Mouse (Mus musculus) lung, postnatal 0 days (tissue): ENCODE results near the gene Ppp1r21. TPM values are rescaled to one million over a fixed set of nuclear protein-coding genes. Genes with fewer than 3 reads are reported as not detected.

ENCODE experiments used
- ATAC-seq: fragments of 200-750 bp; cut with Nextera tagmentation; 2 replicates; pipeline ENCODE4 v1.8.0; 2017; ENCODE audit warnings: moderate library complexity
- DNase-seq: peaks from one replicate; pipeline ENCODE4 v3.0.0-alpha.2; 2016; ENCODE audit warnings: low spot score
- H3K27ac ChIP-seq: fragments of 300-500 bp; sonication (generic); 2 replicates; pipeline ENCODE4 v1.5.1; 2014; ENCODE audit warnings: antibody characterized with exemption, mild to moderate bottlenecking, low read length, mixed read lengths
- H3K27me3 ChIP-seq: fragments of 300-500 bp; sonication (generic); replicated peaks from 2 replicates; pipeline ENCODE4 v1.6.1; 2014; ENCODE audit warnings: low read length, mixed read lengths; ENCODE audit not compliant: insufficient read depth
- H3K36me3 ChIP-seq: fragments of 300-500 bp; sonication (generic); 2 replicates; pipeline ENCODE4 v1.6.1; 2014; ENCODE audit warnings: low read length, mixed read lengths; ENCODE audit not compliant: insufficient read depth
- H3K4me1 ChIP-seq: fragments of 300-500 bp; sonication (generic); 2 replicates; pipeline ENCODE4 v1.6.1; 2014; ENCODE audit warnings: antibody characterized with exemption, low read depth, low read length, mixed read lengths; ENCODE audit not compliant: insufficient read depth
- H3K4me2 ChIP-seq: fragments of 300-500 bp; sonication (generic); replicated peaks from 2 replicates; pipeline ENCODE4 v1.6.1; 2014; ENCODE audit warnings: low read depth, mild to moderate bottlenecking, low read length, moderate library complexity, mixed read lengths
- H3K4me3 ChIP-seq: fragments of 300-500 bp; sonication (generic); 2 replicates; pipeline ENCODE4 v1.5.1; 2014; ENCODE audit warnings: low read depth, low read length
- H3K9ac ChIP-seq: fragments of 300-500 bp; sonication (generic); replicated peaks from 2 replicates; pipeline ENCODE4 v1.6.1; 2014; ENCODE audit warnings: low read depth, mild to moderate bottlenecking
- H3K9me3 ChIP-seq: fragments of 300-500 bp; sonication (generic); 2 replicates; pipeline ENCODE4 v1.6.1; 2016; ENCODE audit warnings: low read length, mixed read lengths
- CTCF ChIP-seq: IDR thresholded peaks from 2 replicates; pipeline ENCODE4 v1.5.1; 2016; ENCODE audit warnings: antibody characterized with exemption, mild to moderate bottlenecking
- EP300 ChIP-seq: IDR thresholded peaks from 2 replicates; pipeline ENCODE4 v1.6.1; 2016; ENCODE audit warnings: antibody characterized with exemption, mild to moderate bottlenecking, control low read depth
- WGBS: fragments of 180-500 bp; shearing (Covaris S2); extraction: QIAGEN DNeasy Blood & Tissue Kit; methylation state at CpG from one replicate; pipeline ENCODE4 v1.1.7; 2014; 5-methylcytosine and 5-hydroxymethylcytosine counted together
- polyA plus RNA-seq: library from polyadenylated mRNA; unstranded; fragments of >200 nt; fragmentation: Nextera tagmentation; extraction: Ambion mirVana; gene quantifications from 2 replicates; pipeline ENCODE4 v1.2.1, GENCODE M21; 2015

The Ppp1r21 gene
- polyA plus RNA-seq, 1 experiment from 2014 or later, result 18.6 TPM

DNA sequence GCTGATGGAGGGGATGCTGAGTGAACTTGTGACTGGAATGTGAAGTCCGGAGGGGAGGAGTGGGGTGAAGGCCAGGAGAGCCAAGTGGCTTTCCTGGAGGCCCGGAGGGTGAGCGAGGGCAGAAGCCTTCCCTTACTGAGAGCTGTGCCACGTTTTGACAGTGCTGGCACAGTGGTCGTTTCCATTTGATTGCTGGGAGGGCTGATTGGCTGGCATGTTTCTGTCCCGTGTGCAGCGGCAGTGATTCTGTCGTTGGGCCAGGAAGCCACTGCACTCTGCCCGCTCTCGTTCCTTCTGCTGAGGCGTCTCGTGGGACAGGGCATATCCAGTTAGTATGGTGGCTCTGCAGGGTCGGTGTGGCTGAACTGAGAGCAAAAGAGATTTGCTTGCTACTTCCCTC, 26.3 kb downstream of the Ppp1r21 start:
- H3K36me3 ChIP-seq, result 0 out of 2 replicates have a peak, but pooled peaks cover 3% of the 10 kb centered on the region
- H3K27ac ChIP-seq, result no peak overlapping the region
- 72% methylated on average over 13 of the region's 13 CpGs for WGBS
- no peak overlapping the region; the same call in 1 of the 2 replicates for H3K9ac ChIP-seq
- no peak for DNase-seq
- no peak overlapping the region for H3K4me2 ChIP-seq
- no peak for ATAC-seq
- no peaks in the 10 kb centered on the region for H3K9me3 ChIP-seq
- TF ChIP-seq CTCF, result no peak
- no peak for TF ChIP-seq EP300
- no peaks in the 10 kb centered on the region for H3K4me1 ChIP-seq
- H3K27me3 ChIP-seq, result no peaks in the 10 kb centered on the region
- no peak overlapping the region for H3K4me3 ChIP-seq

GRCm38 (mm10) chr17:88556688-88557087, 26.8 kb downstream of the Ppp1r21 start:
- ATAC-seq, result no peak
- H3K27ac ChIP-seq, result no peak overlapping the region
- TF ChIP-seq EP300 (no peak), CTCF (peak; percentile 22; the same call in 1 of the 2 replicates)
- no peaks in the 10 kb centered on the region for H3K4me1 ChIP-seq
- no peaks in the 10 kb centered on the region for H3K27me3 ChIP-seq
- H3K9me3 ChIP-seq, result no peaks in the 10 kb centered on the region
- no peak overlapping the region for H3K4me3 ChIP-seq
- H3K9ac ChIP-seq, result no peak overlapping the region
- DNase-seq, result no peak
- H3K4me2 ChIP-seq, result no peak overlapping the region
- WGBS, result 83% methylated on average over 4 of the region's 4 CpGs
- 0 out of 2 replicates have a peak, but pooled peaks cover 5% of the 10 kb centered on the region for H3K36me3 ChIP-seq

DNA sequence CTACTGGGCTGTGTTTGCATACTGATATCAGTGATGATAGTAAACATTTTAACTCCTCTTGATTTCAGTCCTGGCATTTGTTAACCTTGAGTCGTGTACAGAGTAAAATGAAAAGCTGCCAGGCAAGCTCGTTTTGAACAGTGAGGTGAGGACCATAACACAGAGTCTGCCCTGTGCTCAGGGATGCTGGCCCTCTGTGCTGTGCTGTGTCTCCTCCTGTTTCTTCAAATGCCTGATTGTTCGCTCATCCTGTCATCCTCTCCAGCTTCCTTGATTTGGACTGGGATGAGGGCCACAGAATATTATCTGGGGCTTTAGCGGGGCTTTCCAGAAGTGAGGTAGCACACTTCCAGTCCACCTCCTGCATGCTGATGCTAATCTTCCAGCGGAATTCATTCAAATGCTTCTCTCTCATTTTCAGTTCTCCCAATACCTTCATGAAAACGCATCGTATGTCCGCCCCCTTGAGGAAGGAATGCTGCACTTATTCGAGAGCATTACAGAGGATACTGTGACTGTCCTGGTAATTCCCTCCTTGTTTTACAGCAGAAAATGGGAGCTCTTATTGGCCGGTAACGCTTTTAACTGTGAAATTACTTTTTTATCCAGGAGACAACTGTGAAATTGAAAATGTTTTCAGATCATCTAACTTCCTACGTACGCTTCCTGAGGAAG, 28.4 kb downstream of the Ppp1r21 start:
- ATAC-seq, result peak; percentile 75
- H3K27me3 ChIP-seq, result no peaks in the 10 kb centered on the region

DNA sequence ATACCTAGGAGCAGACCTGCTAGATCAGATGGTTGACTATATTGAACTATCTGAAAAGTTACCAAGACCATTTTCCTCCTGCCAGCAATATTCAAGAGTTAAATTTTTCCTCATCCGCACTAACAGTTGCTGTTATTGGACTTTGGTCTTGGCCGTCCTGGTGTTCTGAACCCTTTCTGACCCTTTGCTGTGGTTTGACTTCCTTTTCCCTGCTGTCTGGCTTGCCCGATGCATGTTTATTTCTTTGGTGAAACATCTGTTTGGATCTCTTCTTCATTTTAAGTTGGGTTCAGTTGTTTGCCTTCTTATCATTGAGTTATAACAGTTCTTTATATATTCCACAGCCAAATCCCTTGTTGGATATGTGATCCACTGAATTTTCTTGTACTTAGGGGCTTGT, 33.7 kb downstream of the Ppp1r21 start:
- Histone ChIP-seq H3K4me1 (no peaks in the 10 kb centered on the region), H3K27ac (no peak overlapping the region), H3K4me3 (no peak overlapping the region), H3K9me3 (no peaks in the 10 kb centered on the region), H3K36me3 (peaks cover 14% of the 10 kb centered on the region; the same call in 1 of the 2 replicates), H3K27me3 (no peaks in the 10 kb centered on the region), H3K4me2 (no peak overlapping the region), H3K9ac (no peak overlapping the region)
- peak; percentile 40 for DNase-seq
- no peak for TF ChIP-seq CTCF
- no peak for ATAC-seq
- WGBS, result 60% methylated on average over 3 of the region's 3 CpGs

More for the DNA sequence above, 28.4 kb downstream of the Ppp1r21 start:
- no peaks in the 10 kb centered on the region for H3K4me1 ChIP-seq
- H3K9me3 ChIP-seq, result no peaks in the 10 kb centered on the region
- no peak overlapping the region for H3K9ac ChIP-seq
- WGBS, result 27% methylated on average over 13 of the region's 13 CpGs
- TF ChIP-seq CTCF (peak; percentile 94), EP300 (no peak)
- DNase-seq, result peak; percentile 74
- no peak overlapping the region for H3K4me2 ChIP-seq
- H3K4me3 ChIP-seq, result no peak overlapping the region
- no peak overlapping the region for H3K27ac ChIP-seq
- peaks cover 10% of the 10 kb centered on the region; the same call in 1 of the 2 replicates for H3K36me3 ChIP-seq

GRCm38 (mm10) chr17:88569807-88570540, 40.1 kb downstream of the Ppp1r21 start:
- TF ChIP-seq CTCF (no peak), EP300 (no peak)
- ATAC-seq (no peak), DNase-seq (no peak)
- Histone ChIP-seq H3K4me2 (no peak overlapping the region), H3K27ac (no peak overlapping the region), H3K9ac (no peak overlapping the region), H3K4me1 (no peaks in the 10 kb centered on the region), H3K4me3 (no peak overlapping the region), H3K9me3 (no peaks in the 10 kb centered on the region), H3K27me3 (no peaks in the 10 kb centered on the region), H3K36me3 (peaks cover 8% of the 10 kb centered on the region)
- 89% methylated on average over 10 of the region's 10 CpGs for WGBS

DNA sequence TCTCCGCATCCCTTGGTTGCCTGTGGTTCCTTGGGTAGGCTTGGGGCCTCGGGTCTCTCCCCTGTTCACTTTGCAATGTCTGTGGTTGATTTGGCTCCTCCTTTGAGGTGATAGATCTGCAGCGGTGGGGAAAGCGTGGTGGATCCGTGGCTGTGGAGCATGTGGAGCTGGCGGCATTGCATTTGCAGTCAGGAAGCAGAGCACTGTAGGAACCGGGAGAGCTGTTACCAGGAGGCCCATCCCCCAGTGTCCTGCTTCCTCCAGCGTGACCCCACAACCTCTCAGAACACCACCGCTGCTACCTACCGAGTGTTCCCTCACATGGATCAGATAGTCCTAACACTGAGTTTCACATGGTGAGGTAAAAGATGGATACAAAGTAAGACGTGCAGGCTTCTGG, 40.9 kb downstream of the Ppp1r21 start:
- ATAC-seq (no peak), DNase-seq (no peak)
- whole genome bisulfite sequencing, result 82% methylated on average over 11 of the region's 11 CpGs
- Histone ChIP-seq H3K4me1 (no peaks in the 10 kb centered on the region), H3K4me2 (no peak overlapping the region), H3K9me3 (no peaks in the 10 kb centered on the region), H3K9ac (no peak overlapping the region), H3K27me3 (no peaks in the 10 kb centered on the region), H3K27ac (no peak overlapping the region), H3K36me3 (peaks cover 8% of the 10 kb centered on the region), H3K4me3 (no peak overlapping the region)
- TF ChIP-seq CTCF (no peak), EP300 (no peak)
